Mouse (Mus musculus): ENCODE results near the gene Hist1h1a. TPM values are rescaled to one million over a fixed set of nuclear protein-coding genes. Genes with fewer than 3 reads are reported as not detected.

Gene Hist1h1a
- polyA plus RNA-seq, 1 experiment from 2014 or later = 2.9 TPM

DNA sequence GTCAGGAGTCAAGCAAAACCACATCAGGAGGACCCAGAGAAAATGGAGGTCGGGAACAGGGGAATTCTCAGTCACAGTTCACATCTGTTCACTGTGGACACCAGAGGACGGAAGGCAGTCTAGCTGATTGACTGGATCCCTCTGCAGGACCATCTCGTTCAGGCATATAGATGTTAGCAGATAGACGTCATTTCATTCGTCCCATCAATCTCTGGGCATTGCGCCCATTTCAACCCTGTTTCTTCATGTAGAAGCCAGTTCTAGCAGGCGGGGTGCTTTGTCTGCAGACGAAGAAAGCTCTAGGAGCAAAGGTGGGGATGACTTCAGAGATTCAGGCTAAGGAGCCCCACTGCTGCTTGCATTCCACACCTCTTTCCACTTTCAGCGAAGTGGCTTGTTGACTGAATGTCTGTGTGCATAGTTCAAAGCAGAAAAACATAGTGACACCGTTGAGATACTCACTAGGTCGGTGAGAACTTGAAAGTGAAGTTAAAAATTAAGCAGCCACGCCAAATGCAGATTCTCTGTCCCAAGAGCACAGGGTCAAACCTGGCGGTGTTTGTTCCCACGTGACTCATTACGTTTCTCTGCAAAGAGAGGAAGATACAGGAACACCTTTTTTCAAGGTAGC, 43.1 kb downstream of the Hist1h1a start, which contains the start of gene Slc17a2:
TSS of gene Slc17a2 (plus strand) at position 572 of the 631 bp plus-strand sequence.
- Histone ChIP-seq H3K9me3 (no peaks in the 10 kb centered on the region), H3K27ac (no peak within 1 kb of the TSS), H3K4me2 (no peak within 1 kb of the TSS), H3K4me1 (no peaks in the 10 kb centered on the region), H3K4me3 (replicated peaks) (no peak within 1 kb of the TSS), H3K27me3 (replicated peaks) (no peaks in the 10 kb centered on the region), H3K9ac (no peak within 1 kb of the TSS), H3K36me3 (no peaks in the 10 kb centered on the region)
- ATAC-seq (ENCODE audit: insufficient read depth, low FRiP score, low read depth) = no peak
- 65% methylated on average over 15 of the region's 15 CpGs for WGBS

Small RNAs within 50 kb of the gene (microRNA-seq; reads per million reads assigned to microRNA genes)
- gene Gm44314 (not detected), gene Gm44484 (not detected)

Other genes starting within 250 kb of the Hist1h1a start
- gene Hist1h4h, start 232.6 kb upstream of the Hist1h1a start, polyA plus RNA-seq (2015; fragmentation: Nextera tagmentation; extraction: Ambion mirVana) = 6.1 and 7.3 TPM in 2 replicates
- gene Hist1h2af, start 229.8 kb upstream of the Hist1h1a start, polyA plus RNA-seq (2015; fragmentation: Nextera tagmentation; extraction: Ambion mirVana) = 4.1 and 13.0 TPM in 2 replicates
- 6.5 and 7.3 TPM in 2 replicates for gene Hist1h3g, start 228.2 kb upstream of the Hist1h1a start, polyA plus RNA-seq (2015; fragmentation: Nextera tagmentation; extraction: Ambion mirVana)
- 1.0 and 1.5 TPM in 2 replicates for gene Hist1h2bh, start 220.3 kb upstream of the Hist1h1a start, polyA plus RNA-seq (2015; fragmentation: Nextera tagmentation; extraction: Ambion mirVana)
- gene Hist1h3f, start 219.6 kb upstream of the Hist1h1a start, polyA plus RNA-seq (2015; fragmentation: Nextera tagmentation; extraction: Ambion mirVana) = 0.83 and 0.94 TPM in 2 replicates
- 1.7 and 2.0 TPM in 2 replicates for gene Hist1h4f, start 212.0 kb upstream of the Hist1h1a start, polyA plus RNA-seq (2015; fragmentation: Nextera tagmentation; extraction: Ambion mirVana)
- gene Hist1h1d, start 210.4 kb upstream of the Hist1h1a start, polyA plus RNA-seq (2015; fragmentation: Nextera tagmentation; extraction: Ambion mirVana) = 0.89 and 0.98 TPM in 2 replicates
- gene Hist1h3e, start 201.3 kb upstream of the Hist1h1a start, polyA plus RNA-seq (2015; fragmentation: Nextera tagmentation; extraction: Ambion mirVana) = 6.7 TPM in 2 replicates
- gene Hist1h2ae, start 192.4 kb upstream of the Hist1h1a start, polyA plus RNA-seq (2015; fragmentation: Nextera tagmentation; extraction: Ambion mirVana) = 95.8 and 121 TPM in 2 replicates
- gene Hist1h2bg, start 192.3 kb upstream of the Hist1h1a start, polyA plus RNA-seq (2015; fragmentation: Nextera tagmentation; extraction: Ambion mirVana) = 11.7 and 17.0 TPM in 2 replicates
- 3.5 and 3.8 TPM in 2 replicates for gene Hist1h2bf, start 189.5 kb upstream of the Hist1h1a start, polyA plus RNA-seq (2015; fragmentation: Nextera tagmentation; extraction: Ambion mirVana)
- gene Hist1h2ad, start 189.3 kb upstream of the Hist1h1a start, polyA plus RNA-seq (2015; fragmentation: Nextera tagmentation; extraction: Ambion mirVana) = 2.4 and 3.4 TPM in 2 replicates
- 5.7 and 7.9 TPM in 2 replicates for gene Hist1h3d, start 187.9 kb upstream of the Hist1h1a start, polyA plus RNA-seq (2015; fragmentation: Nextera tagmentation; extraction: Ambion mirVana)
- gene Hist1h4d, start 182.1 kb upstream of the Hist1h1a start, polyA plus RNA-seq (2015; fragmentation: Nextera tagmentation; extraction: Ambion mirVana) = 117 and 130 TPM in 2 replicates
- gene Hist1h2be, start 142.5 kb upstream of the Hist1h1a start, polyA plus RNA-seq (2015; fragmentation: Nextera tagmentation; extraction: Ambion mirVana) = 2.9 TPM in 2 replicates
- 24.6 and 25.3 TPM in 2 replicates for gene Hist1h1e, start 141.1 kb upstream of the Hist1h1a start, polyA plus RNA-seq (2015; fragmentation: Nextera tagmentation; extraction: Ambion mirVana)
- gene Hist1h2ac, start 79.7 kb upstream of the Hist1h1a start, polyA plus RNA-seq (2015; fragmentation: Nextera tagmentation; extraction: Ambion mirVana) = 1.9 and 2.4 TPM in 2 replicates
- 104 and 105 TPM in 2 replicates for gene Hist1h2bc, start 79.5 kb upstream of the Hist1h1a start, polyA plus RNA-seq (2015; fragmentation: Nextera tagmentation; extraction: Ambion mirVana)
- gene Hist1h1t, start 67.9 kb upstream of the Hist1h1a start, polyA plus RNA-seq (2015; fragmentation: Nextera tagmentation; extraction: Ambion mirVana) = 0.19 TPM in 1 of 2 replicates, not detected in the other
- gene Hist1h4c, start 65.2 kb upstream of the Hist1h1a start, polyA plus RNA-seq (2015; fragmentation: Nextera tagmentation; extraction: Ambion mirVana) = 4.0 and 6.1 TPM in 2 replicates
- 7.9 and 8.8 TPM in 2 replicates for gene Hfe, start 52.8 kb upstream of the Hist1h1a start, polyA plus RNA-seq (2015; fragmentation: Nextera tagmentation; extraction: Ambion mirVana)
- 50.6 and 54.3 TPM in 2 replicates for gene Hist1h1c, start 24.9 kb upstream of the Hist1h1a start, polyA plus RNA-seq (2015; fragmentation: Nextera tagmentation; extraction: Ambion mirVana)
- 5.5 and 5.7 TPM in 2 replicates for gene Hist1h3c, start 18.1 kb upstream of the Hist1h1a start, polyA plus RNA-seq (2015; fragmentation: Nextera tagmentation; extraction: Ambion mirVana)
- gene Hist1h2bb, start 16.9 kb upstream of the Hist1h1a start, polyA plus RNA-seq (2015; fragmentation: Nextera tagmentation; extraction: Ambion mirVana) = 2.5 and 3.4 TPM in 2 replicates
- 43.8 and 63.1 TPM in 2 replicates for gene Hist1h2ab, start 12.5 kb upstream of the Hist1h1a start, polyA plus RNA-seq (2015; fragmentation: Nextera tagmentation; extraction: Ambion mirVana)
- gene Hist1h3b, start 11.4 kb upstream of the Hist1h1a start, polyA plus RNA-seq (2015; fragmentation: Nextera tagmentation; extraction: Ambion mirVana) = 7.4 and 10.6 TPM in 2 replicates
- gene Hist1h4b, start 6.7 kb upstream of the Hist1h1a start, polyA plus RNA-seq (2015; fragmentation: Nextera tagmentation; extraction: Ambion mirVana) = 3.5 and 4.1 TPM in 2 replicates
- 0.42 and 0.55 TPM in 2 replicates for gene Hist1h4a, start 2.4 kb upstream of the Hist1h1a start, polyA plus RNA-seq (2015; fragmentation: Nextera tagmentation; extraction: Ambion mirVana)
- gene Hist1h3a, start 1.3 kb upstream of the Hist1h1a start, polyA plus RNA-seq (2015; fragmentation: Nextera tagmentation; extraction: Ambion mirVana) = 4.8 and 6.9 TPM in 2 replicates
- gene Trim38, start 6.2 kb downstream of the Hist1h1a start, polyA plus RNA-seq (2015; fragmentation: Nextera tagmentation; extraction: Ambion mirVana) = 0.06 TPM in 1 of 2 replicates, not detected in the other
- gene Slc17a2, start 43.3 kb downstream of the Hist1h1a start, polyA plus RNA-seq (2015; fragmentation: Nextera tagmentation; extraction: Ambion mirVana) = 0.13 and 0.15 TPM in 2 replicates
- gene Slc17a3, start 75.8 kb downstream of the Hist1h1a start, polyA plus RNA-seq (2015; fragmentation: Nextera tagmentation; extraction: Ambion mirVana) = 0.34 and 0.36 TPM in 2 replicates
- 0.06 and 0.19 TPM in 2 replicates for gene Slc17a1, start 104.1 kb downstream of the Hist1h1a start, polyA plus RNA-seq (2015; fragmentation: Nextera tagmentation; extraction: Ambion mirVana)
- gene Slc17a4, start 151.3 kb downstream of the Hist1h1a start, polyA plus RNA-seq (2015; fragmentation: Nextera tagmentation; extraction: Ambion mirVana) = 4.0 and 4.7 TPM in 2 replicates
- not detected in 2 replicates for gene Hist1h2ba, start 170.5 kb downstream of the Hist1h1a start, polyA plus RNA-seq (2015; fragmentation: Nextera tagmentation; extraction: Ambion mirVana)
- not detected in 2 replicates for gene Hist1h2aa, start 170.8 kb downstream of the Hist1h1a start, polyA plus RNA-seq (2015; fragmentation: Nextera tagmentation; extraction: Ambion mirVana)
- 5.0 and 6.4 TPM in 2 replicates for gene Scgn, start 227.5 kb downstream of the Hist1h1a start, polyA plus RNA-seq (2015; fragmentation: Nextera tagmentation; extraction: Ambion mirVana)

All from stomach, embryonic 15.5 days (tissue).